Mouse (Mus musculus) megakaryocyte, embryonic 14.5 days (primary cell): ENCODE measurements around the gene Rec114. TPM values are rescaled to one million over a fixed set of nuclear protein-coding genes. Genes with fewer than 3 reads are reported as not detected.

Source experiments
- H3K27me3 ChIP-seq: replicated peaks from 2 replicates; pipeline ENCODE3; 2012; ENCODE audit warnings: inconsistent platforms
- H3K36me3 ChIP-seq: replicated peaks from 2 replicates; pipeline ENCODE3; 2012; ENCODE audit warnings: low read length, inconsistent platforms, mixed read lengths
- H3K4me1 ChIP-seq: 2 replicates; pipeline ENCODE4 v1.6.1; 2012; ENCODE audit warnings: inconsistent platforms
- H3K4me3 ChIP-seq: replicated peaks from 2 replicates; pipeline ENCODE3; 2012; ENCODE audit warnings: moderate library complexity, mild to moderate bottlenecking, inconsistent platforms
- H3K9me3 ChIP-seq: 2 replicates; pipeline ENCODE4 v1.6.1; 2012; ENCODE audit warnings: inconsistent platforms
- FLI1 ChIP-seq: IDR thresholded peaks from 2 replicates; pipeline ENCODE4 v1.6.1; 2012; ENCODE audit warnings: low read length, inconsistent platforms, mixed read lengths
- GATA1 ChIP-seq: IDR thresholded peaks from 3 replicates; pipeline ENCODE4 v1.6.1; 2012; ENCODE audit warnings: mixed read lengths, low read length, inconsistent platforms, borderline replicate concordance
- polyA plus RNA-seq: library from polyadenylated mRNA; stranded (reverse); fragments of >175 nt; gene quantifications from 2 replicates; pipeline ENCODE4 v1.2.3, GENCODE M21; 2012; ENCODE audit warnings: low replicate concordance; ENCODE audit not compliant: insufficient read depth

The Rec114 gene
- not detected in 2 replicates for polyA plus RNA-seq

DNA sequence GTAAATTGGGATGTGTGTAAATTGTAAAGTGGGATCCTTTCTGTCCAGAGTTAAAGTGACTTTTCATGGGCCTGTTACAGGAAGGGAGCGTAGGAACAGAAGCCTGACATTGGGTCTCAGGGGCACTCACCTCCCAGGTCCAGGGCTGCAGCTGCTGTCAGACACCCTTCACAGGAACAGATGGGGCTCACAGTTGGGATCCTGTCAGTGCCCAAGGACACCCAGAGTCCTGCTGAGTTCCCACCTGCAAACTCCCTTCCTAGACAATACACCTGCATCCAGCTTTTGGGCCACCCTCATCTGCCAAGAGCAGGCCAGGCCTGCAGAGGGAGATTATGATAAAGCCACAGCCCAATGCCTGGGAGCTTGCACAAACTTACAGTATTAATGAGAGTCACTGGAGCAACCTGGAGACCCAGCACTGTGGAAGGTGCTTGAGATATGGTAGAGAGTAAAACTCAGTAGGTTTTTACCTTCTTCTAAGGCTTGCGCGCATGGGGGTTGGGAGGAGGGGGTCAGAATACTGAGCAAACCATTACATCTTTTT, at the start of gene Rec114:
Rec114 (minus strand) TSS at position 263 of the 547 bp plus-strand sequence.
- TF ChIP-seq GATA1 (no peak), FLI1 (no peak)
- H3K36me3 ChIP-seq, result no peaks in the 10 kb centered on the region

DNA sequence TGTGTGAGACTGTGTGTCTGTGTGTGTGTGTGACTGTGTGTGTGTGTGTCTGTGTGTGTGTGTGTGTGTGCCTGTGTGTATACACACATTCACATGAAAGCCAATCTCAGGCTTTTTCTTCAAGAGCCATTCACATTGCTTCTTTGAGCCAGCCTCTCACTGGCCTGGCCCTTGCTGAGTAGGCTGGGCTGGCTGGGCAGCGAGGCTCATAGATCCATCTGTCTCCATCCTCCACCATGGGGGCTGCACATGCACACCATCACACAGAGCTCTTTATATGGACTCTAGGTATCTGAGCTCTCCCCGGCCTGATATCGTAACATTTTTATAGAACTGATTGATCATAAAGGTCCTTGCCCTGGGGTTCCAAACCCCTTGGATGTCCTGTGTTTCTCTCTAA, 45.7 kb upstream of the Rec114 start:
- TF ChIP-seq FLI1, result no peak
- TF ChIP-seq GATA1, result no peak
- no peaks in the 10 kb centered on the region for H3K4me1 ChIP-seq

More for the DNA sequence above, at the start of gene Rec114:
- Histone ChIP-seq H3K4me1 (no peaks in the 10 kb centered on the region), H3K9me3 (no peaks in the 10 kb centered on the region), H3K4me3 (no peak within 1 kb of the TSS), H3K27me3 (peaks cover 18% of the 10 kb centered on the region)

DNA sequence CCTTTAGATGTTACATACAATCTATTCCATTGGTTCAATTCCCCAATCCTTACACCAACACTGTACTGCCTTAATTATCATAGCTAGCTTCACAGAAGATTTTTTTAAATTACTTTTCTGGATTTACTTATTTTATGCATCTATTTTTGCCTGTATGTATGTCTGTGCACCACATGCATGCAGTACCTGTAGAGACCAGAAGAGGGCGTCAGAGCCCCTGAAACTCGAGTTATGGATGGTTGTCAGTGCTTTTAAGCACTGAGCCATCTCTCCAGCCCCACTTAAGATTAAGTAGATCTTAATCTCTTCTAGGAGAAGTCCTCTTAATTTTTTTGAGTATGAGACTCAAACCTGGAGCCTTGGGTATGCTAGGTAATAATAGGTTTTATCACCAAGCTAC, 31.6 kb upstream of the Rec114 start:
- Histone ChIP-seq H3K9me3 (0 out of 2 replicates have a peak, but pooled peaks cover 3% of the 10 kb centered on the region), H3K4me1 (no peaks in the 10 kb centered on the region), H3K27me3 (peaks cover 9% of the 10 kb centered on the region), H3K36me3 (no peaks in the 10 kb centered on the region), H3K4me3 (no peak overlapping the region)
- TF ChIP-seq FLI1, result no peak

More for the DNA sequence above, 45.7 kb upstream of the Rec114 start:
- Histone ChIP-seq H3K4me3 (no peak overlapping the region), H3K9me3 (peaks cover 5% of the 10 kb centered on the region; the same call in 1 of the 2 replicates), H3K27me3 (peaks cover 7% of the 10 kb centered on the region), H3K36me3 (no peaks in the 10 kb centered on the region)

DNA sequence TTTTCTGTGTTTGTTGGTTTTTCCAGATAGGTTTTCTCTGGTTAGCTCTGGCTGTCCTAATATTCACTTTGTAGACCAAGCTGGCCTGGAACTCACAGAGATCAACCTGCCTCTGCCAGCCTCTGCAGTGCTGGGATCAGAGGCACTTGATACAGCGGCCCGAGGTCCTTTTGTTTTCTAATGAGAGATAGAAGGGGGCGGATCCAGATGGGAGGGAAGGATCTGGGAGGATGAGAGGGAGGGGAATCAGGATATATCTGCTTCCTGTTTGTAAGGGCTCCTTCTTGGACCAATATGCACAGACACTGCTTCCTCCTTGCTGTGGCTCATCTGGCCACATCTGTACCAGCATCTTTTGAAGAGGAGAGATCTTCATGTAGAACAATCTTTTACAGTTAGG, 31.0 kb upstream of the Rec114 start:
- Histone ChIP-seq H3K27me3 (peaks cover 9% of the 10 kb centered on the region), H3K4me3 (no peak overlapping the region)

DNA sequence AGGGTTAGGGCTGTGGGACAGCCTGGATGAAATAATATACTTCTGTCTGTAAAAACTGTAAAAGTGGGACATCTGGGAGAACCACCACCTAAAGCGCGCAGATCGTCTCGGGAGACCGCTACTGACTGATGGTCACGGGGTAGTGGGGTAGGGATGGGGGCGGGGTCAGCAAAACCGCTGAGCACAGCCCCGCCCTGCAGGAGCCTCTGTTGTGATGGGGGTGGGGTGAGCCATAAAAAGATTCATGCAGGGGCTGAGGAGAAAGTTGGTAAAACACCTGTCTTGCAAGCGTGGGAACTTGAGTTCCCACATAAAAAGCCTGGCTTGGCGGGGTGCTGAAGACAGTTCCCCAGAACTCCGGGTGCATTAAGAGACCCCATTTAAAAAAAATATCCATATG, 26.2 kb upstream of the Rec114 start:
- Histone ChIP-seq H3K4me3 (no peak overlapping the region), H3K27me3 (peaks cover 10% of the 10 kb centered on the region), H3K36me3 (no peaks in the 10 kb centered on the region), H3K9me3 (0 out of 2 replicates have a peak, but pooled peaks cover 3% of the 10 kb centered on the region), H3K4me1 (0 out of 2 replicates have a peak, but pooled peaks cover 4% of the 10 kb centered on the region)
- TF ChIP-seq FLI1, result no peak
- no peak for TF ChIP-seq GATA1

More for the DNA sequence above, 31.0 kb upstream of the Rec114 start:
- H3K9me3 ChIP-seq, result 0 out of 2 replicates have a peak, but pooled peaks cover 3% of the 10 kb centered on the region
- TF ChIP-seq GATA1 (no peak), FLI1 (no peak)
- no peaks in the 10 kb centered on the region for H3K36me3 ChIP-seq
- no peaks in the 10 kb centered on the region for H3K4me1 ChIP-seq

DNA sequence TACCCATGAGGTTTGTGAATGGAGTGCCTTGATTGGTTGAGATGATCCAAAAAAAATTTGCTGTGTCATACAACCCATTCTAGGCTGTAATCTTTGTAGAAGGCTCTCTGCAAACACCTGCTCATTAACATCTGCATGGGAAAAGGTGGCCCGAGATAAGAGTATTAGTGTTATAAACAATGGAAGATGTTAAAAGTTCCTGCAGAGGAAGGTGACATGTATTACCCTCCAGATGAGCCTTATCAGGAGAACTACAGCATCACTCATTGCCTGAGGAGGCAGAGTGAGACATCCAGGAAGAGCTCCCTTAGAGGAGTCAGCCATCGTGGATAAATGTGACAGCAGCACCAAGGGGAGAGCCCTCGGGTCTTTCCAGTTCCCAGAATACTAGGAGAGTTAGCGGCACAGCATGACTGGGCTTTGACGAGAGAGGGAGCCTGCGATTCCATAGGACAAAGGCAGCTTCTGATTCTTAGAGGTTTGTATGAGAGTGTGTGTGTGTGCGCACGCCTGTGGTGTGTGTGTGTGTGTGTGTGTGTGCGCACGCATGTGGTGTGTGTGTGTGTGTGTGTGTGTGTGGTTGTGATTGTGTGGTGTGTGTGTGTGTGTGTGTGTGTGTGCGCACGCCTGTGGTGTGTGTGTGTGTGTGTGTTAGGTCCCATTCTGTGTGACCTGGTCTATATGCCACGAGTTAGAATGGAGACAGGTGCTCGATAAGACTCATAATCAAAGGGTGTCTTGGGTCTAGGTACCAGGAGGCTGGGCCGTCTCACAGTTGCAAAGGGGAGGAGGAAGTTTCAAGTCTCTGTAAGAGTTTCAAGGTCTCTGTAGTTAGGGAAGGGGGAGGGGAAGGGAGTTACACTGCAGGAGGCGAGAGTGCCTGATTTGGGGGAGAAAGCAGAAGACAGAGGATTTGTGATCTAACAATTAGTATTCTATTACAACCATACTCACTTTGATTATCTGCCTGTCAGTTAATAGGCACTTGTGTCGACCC, 23.5 kb upstream of the Rec114 start:
- no peak for TF ChIP-seq GATA1
- no peak for TF ChIP-seq FLI1
- Histone ChIP-seq H3K4me3 (no peak overlapping the region), H3K36me3 (no peaks in the 10 kb centered on the region), H3K9me3 (peaks cover 6% of the 10 kb centered on the region; the same call in 1 of the 2 replicates), H3K4me1 (0 out of 2 replicates have a peak, but pooled peaks cover 9% of the 10 kb centered on the region), H3K27me3 (peaks cover 15% of the 10 kb centered on the region)

DNA sequence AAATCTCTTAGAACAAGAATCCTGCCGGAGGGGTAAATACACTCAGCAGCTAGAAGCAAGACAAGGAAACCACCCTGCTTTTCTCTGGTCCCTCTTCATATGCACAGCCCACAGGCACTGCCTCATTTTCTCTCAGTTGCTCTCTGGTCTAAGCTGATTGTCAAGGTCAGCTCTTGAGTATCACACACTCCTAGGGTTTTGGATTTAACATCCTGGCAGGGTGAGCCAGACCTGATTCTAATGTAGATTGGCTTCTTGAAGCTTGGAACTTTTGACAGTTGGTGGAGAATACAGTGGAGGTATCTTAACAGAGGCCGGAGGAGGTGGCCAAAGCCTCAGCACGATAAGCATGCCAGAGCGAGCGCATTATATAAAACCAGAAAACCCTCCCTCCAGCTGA, 20.6 kb upstream of the Rec114 start:
- Histone ChIP-seq H3K4me3 (no peak overlapping the region), H3K9me3 (peaks cover 3% of the 10 kb centered on the region; the same call in 1 of the 2 replicates), H3K4me1 (0 out of 2 replicates have a peak, but pooled peaks cover 9% of the 10 kb centered on the region), H3K27me3 (peaks cover 13% of the 10 kb centered on the region), H3K36me3 (no peaks in the 10 kb centered on the region)
- TF ChIP-seq FLI1 (no peak), GATA1 (no peak)

DNA sequence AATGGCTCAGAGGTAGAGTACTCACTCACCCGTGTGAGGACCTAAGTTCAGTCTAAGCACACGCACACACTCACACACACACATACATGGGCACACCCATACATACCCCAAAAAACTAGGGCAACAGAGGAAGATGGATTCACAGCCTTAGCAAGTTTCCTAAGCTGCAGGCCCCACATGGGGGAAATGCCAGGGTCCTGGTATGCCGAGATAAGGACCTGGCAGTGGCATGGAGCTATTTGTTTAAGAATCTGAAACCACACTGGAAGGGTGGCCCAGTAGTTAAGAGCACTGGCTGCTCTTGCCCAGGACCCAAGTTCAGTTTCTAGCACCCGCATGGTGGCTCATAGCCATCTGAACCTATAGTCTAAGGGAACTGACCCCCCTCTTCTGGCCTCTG, 19.4 kb upstream of the Rec114 start:
- Histone ChIP-seq H3K27me3 (peaks cover 12% of the 10 kb centered on the region), H3K9me3 (peaks cover 3% of the 10 kb centered on the region; the same call in 1 of the 2 replicates), H3K4me1 (0 out of 2 replicates have a peak, but pooled peaks cover 9% of the 10 kb centered on the region), H3K4me3 (no peak overlapping the region), H3K36me3 (no peaks in the 10 kb centered on the region)
- no peak for TF ChIP-seq GATA1

DNA sequence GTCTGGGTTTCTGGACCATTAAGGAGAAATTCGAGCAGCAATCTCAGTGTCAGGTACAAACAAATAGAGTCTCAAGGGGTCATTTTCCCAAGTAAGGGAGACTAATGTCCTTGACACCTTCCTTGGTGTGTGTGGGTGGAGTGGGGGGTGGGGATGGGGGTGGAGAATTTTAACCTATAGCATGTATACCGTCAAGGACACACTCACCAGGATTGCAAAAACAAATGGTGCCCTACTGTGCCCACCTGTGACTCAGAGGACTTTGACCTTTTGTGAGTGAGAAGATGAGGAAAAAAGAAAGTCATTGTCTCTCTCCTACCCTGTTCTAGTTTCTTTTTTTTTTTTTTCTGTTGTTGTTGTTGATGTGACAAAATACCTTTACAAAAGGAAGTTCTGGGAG, 18.3 kb upstream of the Rec114 start:
- H3K36me3 ChIP-seq, result no peaks in the 10 kb centered on the region
- H3K27me3 ChIP-seq, result peaks cover 15% of the 10 kb centered on the region
- peaks cover 3% of the 10 kb centered on the region; the same call in 1 of the 2 replicates for H3K9me3 ChIP-seq
- H3K4me1 ChIP-seq, result 0 out of 2 replicates have a peak, but pooled peaks cover 7% of the 10 kb centered on the region
- TF ChIP-seq FLI1 (no peak), GATA1 (no peak)
- no peak overlapping the region for H3K4me3 ChIP-seq
